Mouse (Mus musculus) midbrain, embryonic 13.5 days (tissue): ENCODE data around the gene Ptgs2. TPM values are rescaled to one million over a fixed set of nuclear protein-coding genes. Genes with fewer than 3 reads are reported as not detected.

Experiments used
- ATAC-seq: fragments of 200-750 bp; cut with Nextera tagmentation; 2 replicates; pipeline ENCODE4 v1.8.0; 2017; ENCODE audit warnings: mild to moderate bottlenecking, moderate TSS enrichment, moderate library complexity
- H3K27ac ChIP-seq: fragments of 300-500 bp; sonication (generic); 2 replicates; pipeline ENCODE4 v1.5.1; 2015; ENCODE audit warnings: inconsistent platforms, mild to moderate bottlenecking, moderate library complexity
- H3K27me3 ChIP-seq: fragments of 300-500 bp; sonication (generic); 2 replicates; pipeline ENCODE4 v1.6.1; 2015; ENCODE audit warnings: mild to moderate bottlenecking, inconsistent platforms
- H3K36me3 ChIP-seq: fragments of 300-500 bp; sonication (generic); 2 replicates; pipeline ENCODE4 v1.6.1; 2015; ENCODE audit warnings: mild to moderate bottlenecking, inconsistent platforms
- H3K4me1 ChIP-seq: fragments of 300-500 bp; sonication (generic); replicated peaks from 2 replicates; pipeline ENCODE4 v1.6.1; 2015; ENCODE audit warnings: inconsistent platforms
- H3K4me2 ChIP-seq: fragments of 300-500 bp; sonication (generic); replicated peaks from 2 replicates; pipeline ENCODE4 v1.6.1; 2015; ENCODE audit warnings: moderate library complexity, mild to moderate bottlenecking, inconsistent platforms
- H3K4me3 ChIP-seq: fragments of 300-500 bp; sonication (generic); replicated peaks from 2 replicates; pipeline ENCODE4 v1.5.1; 2015; ENCODE audit warnings: mild to moderate bottlenecking, inconsistent platforms
- H3K9ac ChIP-seq: fragments of 300-500 bp; sonication (generic); replicated peaks from 2 replicates; pipeline ENCODE4 v1.6.1; 2015; ENCODE audit warnings: mild to moderate bottlenecking, inconsistent platforms
- H3K9me3 ChIP-seq: fragments of 300-500 bp; sonication (generic); 2 replicates; pipeline ENCODE4 v1.6.1; 2016; ENCODE audit warnings: mild to moderate bottlenecking, inconsistent platforms
- WGBS: fragments of 180-500 bp; shearing (Covaris S2); methylation state at CpG from one replicate; pipeline ENCODE4 v1.1.7; 2015; 5-methylcytosine and 5-hydroxymethylcytosine counted together
- polyA plus RNA-seq: library from polyadenylated mRNA; unstranded; fragments of >200 nt; fragmentation: Nextera tagmentation; extraction: Ambion mirVana; gene quantifications from 2 replicates; pipeline ENCODE4 v1.2.1, GENCODE M21; 2015

The Ptgs2 gene
- polyA plus RNA-seq, 1 experiment from 2014 or later: not detected

- Histone ChIP-seq H3K9me3 (no peaks in the 10 kb centered on the region), H3K36me3 (no peaks in the 10 kb centered on the region), H3K27ac (no peak overlapping the region), H3K4me3 (no peak overlapping the region), H3K4me2 (no peak overlapping the region), H3K4me1 (no peaks in the 10 kb centered on the region), H3K27me3 (no peaks in the 10 kb centered on the region), H3K9ac (no peak overlapping the region)
- no peak for ATAC-seq
- 74% methylated on average over 2 of the region's 2 CpGs for WGBS
Observed at GRCm38 (mm10) chr1:150109591-150109990, 9.8 kb downstream of the Ptgs2 start.

GRCm38 (mm10) chr1:150115352-150115751, 15.5 kb downstream of the Ptgs2 start:
- Histone ChIP-seq H3K36me3 (no peaks in the 10 kb centered on the region), H3K4me1 (no peaks in the 10 kb centered on the region), H3K4me3 (no peak overlapping the region), H3K4me2 (no peak overlapping the region), H3K9me3 (no peaks in the 10 kb centered on the region), H3K9ac (no peak overlapping the region), H3K27ac (no peak overlapping the region), H3K27me3 (no peaks in the 10 kb centered on the region)
- ATAC-seq: no peak
- WGBS: 69% methylated on average over 7 of the region's 7 CpGs

GRCm38 (mm10) chr1:150118352-150118751, 18.5 kb downstream of the Ptgs2 start:
- H3K27me3 ChIP-seq: no peaks in the 10 kb centered on the region
- no peaks in the 10 kb centered on the region for H3K36me3 ChIP-seq
- no peaks in the 10 kb centered on the region for H3K4me1 ChIP-seq
- H3K27ac ChIP-seq: no peak overlapping the region
- ATAC-seq: no peak
- H3K9ac ChIP-seq: no peak overlapping the region
- no peaks in the 10 kb centered on the region for H3K9me3 ChIP-seq
- no peak overlapping the region for H3K4me3 ChIP-seq
- no peak overlapping the region for H3K4me2 ChIP-seq
- WGBS: 84% methylated on average over 5 of the region's 5 CpGs

GRCm38 (mm10) chr1:150125568-150125967, 25.7 kb downstream of the Ptgs2 start:
- 91% methylated on average over 2 of the region's 2 CpGs for WGBS
- Histone ChIP-seq H3K4me3 (no peak overlapping the region), H3K27me3 (no peaks in the 10 kb centered on the region), H3K9me3 (no peaks in the 10 kb centered on the region), H3K36me3 (no peaks in the 10 kb centered on the region), H3K4me1 (no peaks in the 10 kb centered on the region), H3K27ac (no peak overlapping the region), H3K9ac (no peak overlapping the region), H3K4me2 (no peak overlapping the region)
- no peak for ATAC-seq

- WGBS: 75% methylated on average over 6 of the region's 6 CpGs
- Histone ChIP-seq H3K4me1 (no peaks in the 10 kb centered on the region), H3K36me3 (no peaks in the 10 kb centered on the region), H3K9me3 (no peaks in the 10 kb centered on the region), H3K9ac (no peak overlapping the region), H3K4me2 (no peak overlapping the region), H3K4me3 (no peak overlapping the region), H3K27me3 (no peaks in the 10 kb centered on the region), H3K27ac (no peak overlapping the region)
- no peak for ATAC-seq
Observed at GRCm38 (mm10) chr1:150130070-150130469, 30.2 kb downstream of the Ptgs2 start.

- Histone ChIP-seq H3K4me1 (no peaks in the 10 kb centered on the region), H3K4me3 (no peak overlapping the region), H3K4me2 (no peak overlapping the region), H3K9me3 (no peaks in the 10 kb centered on the region), H3K27ac (no peak overlapping the region), H3K36me3 (no peaks in the 10 kb centered on the region), H3K9ac (no peak overlapping the region), H3K27me3 (no peaks in the 10 kb centered on the region)
- ATAC-seq: no peak
- WGBS: 64% methylated on average over 5 of the region's 5 CpGs
Observed at GRCm38 (mm10) chr1:150130586-150131275, 30.9 kb downstream of the Ptgs2 start.

GRCm38 (mm10) chr1:150135350-150135749, 35.5 kb downstream of the Ptgs2 start:
- no peaks in the 10 kb centered on the region for H3K9me3 ChIP-seq
- no peaks in the 10 kb centered on the region for H3K36me3 ChIP-seq
- no peak for ATAC-seq
- H3K4me1 ChIP-seq: no peaks in the 10 kb centered on the region
- no peak overlapping the region for H3K4me3 ChIP-seq
- no peak overlapping the region for H3K9ac ChIP-seq
- no peak overlapping the region for H3K4me2 ChIP-seq
- no peak overlapping the region for H3K27ac ChIP-seq
- no peaks in the 10 kb centered on the region for H3K27me3 ChIP-seq

GRCm38 (mm10) chr1:150139730-150140129, 39.9 kb downstream of the Ptgs2 start:
- Histone ChIP-seq H3K4me2 (no peak overlapping the region), H3K4me3 (no peak overlapping the region), H3K9me3 (no peaks in the 10 kb centered on the region), H3K27ac (no peak overlapping the region), H3K9ac (no peak overlapping the region), H3K4me1 (no peaks in the 10 kb centered on the region), H3K27me3 (no peaks in the 10 kb centered on the region), H3K36me3 (no peaks in the 10 kb centered on the region)
- ATAC-seq: no peak
- 89% methylated on average over 9 of the region's 9 CpGs for WGBS

GRCm38 (mm10) chr1:150141939-150142338, 42.1 kb downstream of the Ptgs2 start:
- no peak overlapping the region for H3K9ac ChIP-seq
- ATAC-seq: no peak
- no peaks in the 10 kb centered on the region for H3K27me3 ChIP-seq
- no peaks in the 10 kb centered on the region for H3K36me3 ChIP-seq
- H3K4me2 ChIP-seq: no peak overlapping the region
- 73% methylated on average over 1 of the region's 1 CpGs for WGBS
- H3K9me3 ChIP-seq: no peaks in the 10 kb centered on the region
- no peaks in the 10 kb centered on the region for H3K4me1 ChIP-seq
- H3K4me3 ChIP-seq: no peak overlapping the region
- H3K27ac ChIP-seq: no peak overlapping the region

GRCm38 (mm10) chr1:150143578-150143977, 43.7 kb downstream of the Ptgs2 start:
- no peak overlapping the region for H3K9ac ChIP-seq
- no peaks in the 10 kb centered on the region for H3K27me3 ChIP-seq

GRCm38 (mm10) chr1:150145049-150145448, 45.2 kb downstream of the Ptgs2 start:
- no peaks in the 10 kb centered on the region for H3K36me3 ChIP-seq
- no peak overlapping the region for H3K4me3 ChIP-seq
- H3K4me1 ChIP-seq: no peaks in the 10 kb centered on the region
- H3K27ac ChIP-seq: no peak overlapping the region
- 91% methylated on average over 8 of the region's 8 CpGs for WGBS
- no peak for ATAC-seq
- H3K9me3 ChIP-seq: no peaks in the 10 kb centered on the region
- no peak overlapping the region for H3K4me2 ChIP-seq
- H3K9ac ChIP-seq: no peak overlapping the region
- no peaks in the 10 kb centered on the region for H3K27me3 ChIP-seq

More at GRCm38 (mm10) chr1:150143578-150143977, 43.7 kb downstream of the Ptgs2 start:
- 84% methylated on average over 1 of the region's 1 CpGs for WGBS
- ATAC-seq: no peak
- Histone ChIP-seq H3K4me2 (no peak overlapping the region), H3K27ac (no peak overlapping the region), H3K9me3 (no peaks in the 10 kb centered on the region), H3K4me1 (no peaks in the 10 kb centered on the region), H3K4me3 (no peak overlapping the region), H3K36me3 (no peaks in the 10 kb centered on the region)

GRCm38 (mm10) chr1:150147272-150147671, 47.4 kb downstream of the Ptgs2 start:
- no peak for ATAC-seq
- no peak overlapping the region for H3K4me3 ChIP-seq
- no peak overlapping the region for H3K4me2 ChIP-seq
- H3K9ac ChIP-seq: no peak overlapping the region
- 65% methylated on average over 4 of the region's 4 CpGs for WGBS
- H3K4me1 ChIP-seq: no peaks in the 10 kb centered on the region
- H3K36me3 ChIP-seq: no peaks in the 10 kb centered on the region
- no peaks in the 10 kb centered on the region for H3K27me3 ChIP-seq
- no peak overlapping the region for H3K27ac ChIP-seq
- no peaks in the 10 kb centered on the region for H3K9me3 ChIP-seq

GRCm38 (mm10) chr1:150151411-150151810, 51.6 kb downstream of the Ptgs2 start:
- H3K4me1 ChIP-seq: no peaks in the 10 kb centered on the region
- no peak overlapping the region for H3K9ac ChIP-seq
- H3K27me3 ChIP-seq: no peaks in the 10 kb centered on the region
- no peaks in the 10 kb centered on the region for H3K36me3 ChIP-seq
- WGBS: 73% methylated on average over 3 of the region's 3 CpGs
- no peak overlapping the region for H3K4me3 ChIP-seq
- no peak overlapping the region for H3K4me2 ChIP-seq
- ATAC-seq: no peak
- no peaks in the 10 kb centered on the region for H3K9me3 ChIP-seq
- no peak overlapping the region for H3K27ac ChIP-seq
